Mouse (Mus musculus): ENCODE data around the gene Olfr452. TPM values are rescaled to one million over a fixed set of nuclear protein-coding genes. Genes with fewer than 3 reads are reported as not detected.

Gene Olfr452
- polyA plus RNA-seq, 1 experiment, result not detected

DNA sequence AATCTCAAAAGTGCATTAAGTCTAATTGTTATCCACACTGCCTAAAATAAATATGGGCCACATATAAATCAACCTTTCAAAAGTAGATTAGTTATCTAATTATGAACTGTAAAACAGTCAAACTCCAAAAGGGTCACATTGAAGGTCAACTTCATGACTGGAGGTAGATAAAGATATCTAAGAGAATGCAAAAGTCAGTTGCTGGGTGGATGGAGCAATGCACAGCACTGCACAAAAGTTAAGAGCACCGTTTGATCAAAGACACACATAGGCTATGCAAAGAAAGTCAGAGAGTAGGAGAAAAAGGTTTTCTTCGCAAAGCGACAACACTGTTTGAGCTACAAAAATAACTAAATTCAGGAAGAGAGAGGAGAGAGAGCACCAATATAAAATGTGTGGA, 10.1 kb downstream of the Olfr452 start:
- TF ChIP-seq USF1 (IDR thresholded peaks at IDR 0.05; ENCODE audit: low read depth) (no peak), E2F4 (IDR thresholded peaks at IDR 0.05; ENCODE audit: insufficient read depth) (no peak), TCF12 (IDR thresholded peaks at IDR 0.05; ENCODE audit: insufficient read depth, poor library complexity, severe bottlenecking) (no peak), MAX (IDR thresholded peaks at IDR 0.05; ENCODE audit: low read depth) (no peak), CEBPB (IDR thresholded peaks at IDR 0.05; ENCODE audit: insufficient read depth, poor library complexity, severe bottlenecking) (no peak), MYOD1 (IDR thresholded peaks at IDR 0.05; ENCODE audit: control insufficient read depth in 1 of 3, insufficient read length in 2 of 3, low read depth in 2 of 3) (no peak), POLR2AphosphoS2 (IDR thresholded peaks at IDR 0.05; ENCODE audit: insufficient read length, low read depth) (no peak), SRF (IDR thresholded peaks at IDR 0.05; ENCODE audit: control insufficient read depth, insufficient read length, low read depth) (no peak), MYOG (IDR thresholded peaks at IDR 0.05; ENCODE audit: control insufficient read depth in 1 of 3, insufficient read depth in 1 of 3, insufficient read length in 2 of 3, low read depth in 2 of 3) (no peak), TCF3 (IDR thresholded peaks at IDR 0.05; ENCODE audit: insufficient read length, low read depth) (no peak), REST (IDR thresholded peaks at IDR 0.05; ENCODE audit: insufficient read depth, insufficient read length) (no peak), POLR2A (IDR thresholded peaks at IDR 0.05; ENCODE audit: insufficient read length, low read depth) (no peak)

DNA sequence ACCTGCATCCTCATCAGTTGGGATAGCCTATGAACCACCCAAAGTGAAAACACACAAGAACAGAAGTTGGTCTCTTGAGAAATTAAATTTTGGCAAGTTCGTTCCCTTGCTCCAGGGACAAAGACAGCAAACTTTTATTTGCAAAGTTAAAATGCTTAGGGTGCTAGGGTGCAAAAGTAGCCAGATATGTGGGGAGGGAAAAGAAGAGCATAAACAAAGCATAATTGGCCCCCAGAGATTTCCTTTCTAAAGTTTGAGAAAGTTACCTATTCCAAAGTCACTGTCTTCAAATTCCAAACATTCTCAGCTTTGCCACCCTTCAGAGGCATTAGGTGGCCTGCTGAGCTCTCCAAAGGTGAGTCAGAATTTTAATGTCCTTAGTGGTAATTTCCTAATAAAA, 26.7 kb downstream of the Olfr452 start, which contains the start of gene Olfr450:
TSS of gene Olfr450 (plus strand) at position 301 of the 400 bp plus-strand sequence.
- no peak within 1 kb of the TSS for H3K4me3 ChIP-seq
- no peaks in the 10 kb centered on the region for H3K27me3 ChIP-seq (ENCODE audit: control insufficient read depth, insufficient read depth, insufficient read length)
- H3K4me2 ChIP-seq (ENCODE audit: low read depth), result no peak within 1 kb of the TSS

More for the DNA sequence above, 10.1 kb downstream of the Olfr452 start:
- no peak overlapping the region for H3K4me2 ChIP-seq (ENCODE audit: low read depth)
- H3K4me3 ChIP-seq, result no peak overlapping the region
- no peaks in the 10 kb centered on the region for H3K36me3 ChIP-seq (ENCODE audit: control insufficient read depth, insufficient read depth)
- no peaks in the 10 kb centered on the region for H3K27me3 ChIP-seq (ENCODE audit: control insufficient read depth, insufficient read depth, insufficient read length)
- no peaks in the 10 kb centered on the region for H3K79me2 ChIP-seq (ENCODE audit: control insufficient read depth, insufficient read depth)
- H3ac ChIP-seq (ENCODE audit: control insufficient read depth, insufficient read length), result no peak overlapping the region

DNA sequence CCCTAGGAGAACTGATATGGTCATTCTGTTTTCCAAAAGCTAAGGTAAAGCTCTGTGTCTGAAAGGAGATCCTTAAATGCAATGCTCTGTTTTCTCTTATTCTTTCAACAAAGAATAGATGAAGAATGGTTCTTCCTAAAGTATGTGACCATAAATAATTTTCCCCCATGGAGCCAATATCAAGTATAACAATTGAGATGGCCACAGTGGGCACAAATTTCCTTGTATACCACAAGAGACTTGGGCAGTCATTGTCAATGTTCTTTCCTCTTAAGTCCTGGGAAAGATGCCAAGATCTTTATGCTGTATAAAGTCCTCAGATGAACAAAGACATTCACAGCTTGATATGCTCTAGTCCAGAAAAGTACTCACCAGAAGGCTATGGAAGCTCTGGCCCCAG, 49.2 kb downstream of the Olfr452 start, which contains the start of gene Olfr449:
TSS of gene Olfr449 (plus strand) at position 301 of the 400 bp plus-strand sequence.
- no peaks in the 10 kb centered on the region for H3K36me3 ChIP-seq (ENCODE audit: control insufficient read depth, insufficient read depth)

More for the DNA sequence above, 26.7 kb downstream of the Olfr452 start, which contains the start of gene Olfr450:
- Histone ChIP-seq H3K79me2 (ENCODE audit: control insufficient read depth, insufficient read depth) (no peaks in the 10 kb centered on the region), H3K36me3 (ENCODE audit: control insufficient read depth, insufficient read depth) (no peaks in the 10 kb centered on the region), H3ac (ENCODE audit: control insufficient read depth, insufficient read length) (no peak within 1 kb of the TSS)
- TF ChIP-seq TCF12 (IDR thresholded peaks at IDR 0.05; ENCODE audit: insufficient read depth, poor library complexity, severe bottlenecking) (no peak), E2F4 (IDR thresholded peaks at IDR 0.05; ENCODE audit: insufficient read depth) (no peak), MYOG (IDR thresholded peaks at IDR 0.05; ENCODE audit: control insufficient read depth in 1 of 3, insufficient read depth in 1 of 3, insufficient read length in 2 of 3, low read depth in 2 of 3) (no peak), SRF (IDR thresholded peaks at IDR 0.05; ENCODE audit: control insufficient read depth, insufficient read length, low read depth) (no peak), MYOD1 (IDR thresholded peaks at IDR 0.05; ENCODE audit: control insufficient read depth in 1 of 3, insufficient read length in 2 of 3, low read depth in 2 of 3) (no peak), POLR2A (IDR thresholded peaks at IDR 0.05; ENCODE audit: insufficient read length, low read depth) (no peak), TCF3 (IDR thresholded peaks at IDR 0.05; ENCODE audit: insufficient read length, low read depth) (no peak), REST (IDR thresholded peaks at IDR 0.05; ENCODE audit: insufficient read depth, insufficient read length) (no peak), MAX (IDR thresholded peaks at IDR 0.05; ENCODE audit: low read depth) (no peak), USF1 (IDR thresholded peaks at IDR 0.05; ENCODE audit: low read depth) (no peak), CEBPB (IDR thresholded peaks at IDR 0.05; ENCODE audit: insufficient read depth, poor library complexity, severe bottlenecking) (no peak), POLR2AphosphoS2 (IDR thresholded peaks at IDR 0.05; ENCODE audit: insufficient read length, low read depth) (no peak)

More for the DNA sequence above, 49.2 kb downstream of the Olfr452 start, which contains the start of gene Olfr449:
- TF ChIP-seq USF1 (IDR thresholded peaks at IDR 0.05; ENCODE audit: low read depth), result no peak
- H3K4me2 ChIP-seq (ENCODE audit: low read depth), result no peak within 1 kb of the TSS
- no peaks in the 10 kb centered on the region for H3K79me2 ChIP-seq (ENCODE audit: control insufficient read depth, insufficient read depth)
- H3K27me3 ChIP-seq (ENCODE audit: control insufficient read depth, insufficient read depth, insufficient read length), result peaks cover 9% of the 10 kb centered on the region
- no peak within 1 kb of the TSS for H3K4me3 ChIP-seq
- H3ac ChIP-seq (ENCODE audit: control insufficient read depth, insufficient read length), result no peak within 1 kb of the TSS

Other genes starting within 250 kb of the Olfr452 start
- gene Olfr455, start 237.5 kb upstream of the Olfr452 start, polyA plus RNA-seq (2012; fragmentation: generic; extraction: Trizol), result not detected
- gene Tcaf3, start 187.4 kb upstream of the Olfr452 start, polyA plus RNA-seq (2012; fragmentation: generic; extraction: Trizol), result not detected
- gene Tcaf2, start 139.8 kb upstream of the Olfr452 start, polyA plus RNA-seq (2012; fragmentation: generic; extraction: Trizol), result 4.3 TPM
- 15.9 TPM for gene Tcaf1, start 75.0 kb upstream of the Olfr452 start, polyA plus RNA-seq (2012; fragmentation: generic; extraction: Trizol)
- gene Olfr453, start 45.7 kb upstream of the Olfr452 start, polyA plus RNA-seq (2012; fragmentation: generic; extraction: Trizol), result not detected
- not detected for gene Olfr38, start 28.7 kb upstream of the Olfr452 start, polyA plus RNA-seq (2012; fragmentation: generic; extraction: Trizol)
- gene Olfr450, start 26.8 kb downstream of the Olfr452 start, polyA plus RNA-seq (2012; fragmentation: generic; extraction: Trizol), result not detected
- not detected for gene Olfr449, start 49.3 kb downstream of the Olfr452 start, polyA plus RNA-seq (2012; fragmentation: generic; extraction: Trizol)
- gene Olfr448, start 105.3 kb downstream of the Olfr452 start, polyA plus RNA-seq (2012; fragmentation: generic; extraction: Trizol), result not detected
- gene Olfr447, start 123.8 kb downstream of the Olfr452 start, polyA plus RNA-seq (2012; fragmentation: generic; extraction: Trizol), result not detected
- gene Olfr446, start 136.3 kb downstream of the Olfr452 start, polyA plus RNA-seq (2012; fragmentation: generic; extraction: Trizol), result not detected
- gene Olfr444, start 164.0 kb downstream of the Olfr452 start, polyA plus RNA-seq (2012; fragmentation: generic; extraction: Trizol), result not detected

Data from myocyte (in vitro differentiated cells).